Mouse (Mus musculus): ENCODE measurements around the gene Mitf. TPM values are rescaled to one million over a fixed set of nuclear protein-coding genes. Genes with fewer than 3 reads are reported as not detected.

The Mitf gene
- polyA plus RNA-seq, 1 experiment from 2014 or later: 2.2 TPM

DNA sequence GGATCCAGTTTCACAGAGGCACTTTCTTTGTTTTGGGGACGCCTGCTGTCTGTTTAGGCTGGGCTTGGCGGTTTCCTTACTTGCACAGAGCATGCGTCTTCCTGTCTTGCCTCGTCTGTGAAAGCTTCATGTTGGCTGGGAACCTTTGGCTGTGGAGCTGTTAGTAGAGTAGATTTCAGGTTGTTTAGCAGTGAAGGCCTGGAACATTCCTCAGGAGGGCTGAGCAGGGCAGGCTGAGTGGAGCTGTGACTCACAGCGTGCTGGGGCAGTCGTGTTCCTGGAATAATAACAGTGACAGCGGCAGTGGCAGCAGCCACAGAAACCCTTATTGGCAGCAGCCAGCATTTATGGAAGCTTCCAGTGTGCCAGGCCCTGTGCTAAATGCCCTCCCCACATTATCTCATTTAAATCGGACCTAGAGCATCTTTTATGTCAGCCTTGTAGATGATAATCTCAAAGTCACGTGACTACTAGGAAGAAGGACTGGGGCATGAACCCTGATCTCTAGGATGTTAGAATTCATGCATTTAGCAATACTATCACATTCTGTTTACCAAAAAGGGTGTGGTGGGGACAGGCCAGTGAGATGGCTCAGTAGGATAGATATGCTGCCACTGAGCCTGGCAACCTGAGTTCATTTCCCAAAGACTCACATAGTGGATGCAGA, 41.5 kb downstream of the Mitf start:
- DNase-seq (ENCODE audit: low spot score) (peak; percentile 13), ATAC-seq (replicated peaks; ENCODE audit: insufficient number of reproducible peaks, low FRiP score, low TSS enrichment, low read depth) (no peak)
- H3K9ac ChIP-seq (replicated peaks; ENCODE audit: low read length): no peak overlapping the region
- no peaks in the 10 kb centered on the region for H3K27me3 ChIP-seq (ENCODE audit: control insufficient read depth, insufficient read depth, low read length)
- no peak overlapping the region for H3K4me3 ChIP-seq (ENCODE audit: low read depth, low read length)
- H3K4me2 ChIP-seq (ENCODE audit: low read depth, low read length): no peak overlapping the region
- no peak overlapping the region for H3K27ac ChIP-seq (replicated peaks; ENCODE audit: low read depth, low read length)
- no peaks in the 10 kb centered on the region for H3K4me1 ChIP-seq (ENCODE audit: control insufficient read depth, insufficient read depth, low read length)
- 73% methylated on average over 9 of the region's 9 CpGs for whole genome bisulfite sequencing
- no peaks in the 10 kb centered on the region for H3K36me3 ChIP-seq (replicated peaks; ENCODE audit: control insufficient read depth, insufficient read depth, low read depth, low read length)
- no peaks in the 10 kb centered on the region for H3K9me3 ChIP-seq (replicated peaks; ENCODE audit: control insufficient read depth, low read length)

DNA sequence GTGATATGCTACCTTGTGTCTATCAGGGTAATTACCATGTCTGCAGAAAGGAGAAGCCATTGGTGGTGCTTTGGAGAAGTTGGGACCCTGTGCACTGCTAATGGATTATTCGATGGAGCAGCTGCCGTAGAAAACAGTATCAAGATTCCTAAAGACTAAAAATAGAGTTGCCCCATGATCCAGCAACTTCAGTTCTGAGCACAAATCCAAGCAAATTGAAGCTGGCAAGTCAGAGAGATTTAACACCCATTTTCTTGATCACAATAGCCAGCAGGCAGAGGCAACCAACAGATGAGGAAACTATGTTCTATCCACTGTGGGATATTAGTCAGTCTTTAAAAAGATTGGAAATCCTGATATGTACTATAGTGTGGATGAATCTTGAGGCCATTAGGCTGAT, 47.4 kb downstream of the Mitf start:
- H3K4me3 ChIP-seq (ENCODE audit: low read depth, low read length): no peak overlapping the region
- WGBS: 96% methylated on average over 2 of the region's 2 CpGs
- no peaks in the 10 kb centered on the region for H3K36me3 ChIP-seq (replicated peaks; ENCODE audit: control insufficient read depth, insufficient read depth, low read depth, low read length)
- no peaks in the 10 kb centered on the region for H3K4me1 ChIP-seq (ENCODE audit: control insufficient read depth, insufficient read depth, low read length)
- no peak overlapping the region for H3K27ac ChIP-seq (replicated peaks; ENCODE audit: low read depth, low read length)
- ATAC-seq (replicated peaks; ENCODE audit: insufficient number of reproducible peaks, low FRiP score, low TSS enrichment, low read depth) (no peak), DNase-seq (ENCODE audit: low spot score) (no peak)
- no peaks in the 10 kb centered on the region for H3K9me3 ChIP-seq (replicated peaks; ENCODE audit: control insufficient read depth, low read length)
- no peak overlapping the region for H3K9ac ChIP-seq (replicated peaks; ENCODE audit: low read length)
- H3K4me2 ChIP-seq (ENCODE audit: low read depth, low read length): no peak overlapping the region
- H3K27me3 ChIP-seq (ENCODE audit: control insufficient read depth, insufficient read depth, low read length): no peaks in the 10 kb centered on the region

DNA sequence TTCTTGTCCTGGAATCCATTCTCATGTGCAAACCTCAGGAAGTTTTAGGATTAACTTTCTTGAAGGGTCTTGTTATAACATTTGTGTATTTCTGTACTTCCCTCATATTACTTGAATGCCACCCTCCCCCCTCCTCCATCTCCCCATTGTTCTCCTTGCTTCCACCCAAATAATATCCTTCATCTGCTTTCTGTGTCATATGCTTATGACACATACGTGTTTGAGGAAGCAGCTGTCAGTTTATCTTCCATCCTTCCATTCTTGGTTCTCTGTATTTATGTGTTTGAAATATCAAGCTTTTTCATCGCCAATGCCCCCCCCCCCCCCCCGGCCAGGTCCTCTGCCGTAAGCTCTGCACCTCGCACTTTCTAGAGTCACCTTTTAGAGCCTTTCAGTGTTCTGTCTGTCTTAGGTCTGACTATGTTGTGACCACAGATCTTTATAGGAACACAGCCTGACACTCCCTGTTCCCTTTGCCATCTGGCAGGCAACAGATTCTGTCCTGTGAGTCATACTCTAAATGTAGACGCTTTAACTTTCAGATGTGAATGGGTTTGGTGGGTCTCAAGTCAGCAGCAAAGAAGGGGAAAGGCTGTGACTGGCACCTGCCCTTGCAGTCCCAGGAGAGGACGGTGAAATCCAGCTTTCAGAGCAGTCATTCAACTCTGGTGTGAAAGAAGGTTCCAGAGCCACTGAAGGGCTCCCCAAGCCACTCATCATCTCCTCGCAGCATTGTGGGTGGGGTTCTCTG, 48.7 kb downstream of the Mitf start:
- 89% methylated on average over 8 of the region's 8 CpGs for WGBS
- no peak overlapping the region for H3K4me3 ChIP-seq (ENCODE audit: low read depth, low read length)
- ATAC-seq (replicated peaks; ENCODE audit: insufficient number of reproducible peaks, low FRiP score, low TSS enrichment, low read depth): no peak
- H3K36me3 ChIP-seq (replicated peaks; ENCODE audit: control insufficient read depth, insufficient read depth, low read depth, low read length): no peaks in the 10 kb centered on the region
- H3K9me3 ChIP-seq (replicated peaks; ENCODE audit: control insufficient read depth, low read length): no peaks in the 10 kb centered on the region
- no peaks in the 10 kb centered on the region for H3K27me3 ChIP-seq (ENCODE audit: control insufficient read depth, insufficient read depth, low read length)
- no peak overlapping the region for H3K27ac ChIP-seq (replicated peaks; ENCODE audit: low read depth, low read length)
- no peaks in the 10 kb centered on the region for H3K4me1 ChIP-seq (ENCODE audit: control insufficient read depth, insufficient read depth, low read length)
- DNase-seq (ENCODE audit: low spot score): no peak
- no peak overlapping the region for H3K4me2 ChIP-seq (ENCODE audit: low read depth, low read length)
- no peak overlapping the region for H3K9ac ChIP-seq (replicated peaks; ENCODE audit: low read length)

DNA sequence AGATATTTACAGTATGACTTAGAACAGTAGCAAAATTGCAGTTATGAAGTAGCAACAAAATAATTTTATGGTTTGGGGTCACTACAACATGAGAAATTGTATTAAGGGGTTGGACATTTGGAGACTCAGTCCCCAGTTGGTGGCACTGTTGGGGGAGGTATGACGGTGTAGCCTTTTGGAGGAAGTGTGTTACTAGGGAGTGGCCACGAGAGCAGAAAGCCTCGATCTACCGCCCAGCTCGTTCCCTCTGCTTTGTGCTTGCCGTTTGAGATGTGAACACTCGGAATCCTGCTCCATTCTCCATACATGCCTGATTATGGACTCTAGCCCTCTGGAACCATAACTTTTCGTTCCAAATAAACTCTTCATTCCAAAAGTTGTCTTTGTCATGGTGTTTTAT, 49.6 kb downstream of the Mitf start:
- Histone ChIP-seq H3K4me1 (ENCODE audit: control insufficient read depth, insufficient read depth, low read length) (no peaks in the 10 kb centered on the region), H3K4me3 (ENCODE audit: low read depth, low read length) (no peak overlapping the region), H3K27me3 (ENCODE audit: control insufficient read depth, insufficient read depth, low read length) (no peaks in the 10 kb centered on the region), H3K36me3 (replicated peaks; ENCODE audit: control insufficient read depth, insufficient read depth, low read depth, low read length) (no peaks in the 10 kb centered on the region), H3K9me3 (replicated peaks; ENCODE audit: control insufficient read depth, low read length) (no peaks in the 10 kb centered on the region), H3K9ac (replicated peaks; ENCODE audit: low read length) (no peak overlapping the region), H3K27ac (replicated peaks; ENCODE audit: low read depth, low read length) (no peak overlapping the region), H3K4me2 (ENCODE audit: low read depth, low read length) (no peak overlapping the region)
- DNase-seq (ENCODE audit: low spot score): no peak
- WGBS: 77% methylated on average over 8 of the region's 8 CpGs
- no peak for ATAC-seq (replicated peaks; ENCODE audit: insufficient number of reproducible peaks, low FRiP score, low TSS enrichment, low read depth)

DNA sequence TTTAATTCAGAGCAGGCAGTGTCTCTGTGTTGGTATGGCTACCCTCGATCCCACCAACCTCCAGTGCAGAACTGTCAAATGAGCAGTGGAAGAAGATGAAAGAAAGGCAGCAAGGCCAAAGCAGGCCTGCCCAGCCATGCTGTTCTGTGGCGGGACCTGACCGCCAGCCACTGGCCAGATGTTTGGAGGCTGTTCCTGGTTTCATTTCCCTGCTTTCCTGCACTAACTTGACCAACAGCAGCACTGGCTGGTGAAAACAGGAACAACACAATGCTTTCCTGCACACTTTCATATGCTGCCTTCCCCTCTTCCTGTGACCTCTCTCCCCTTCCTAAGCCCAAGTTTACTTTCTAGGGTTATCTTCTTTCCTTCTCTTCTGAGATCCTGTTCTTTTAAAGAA, 50.8 kb downstream of the Mitf start:
- no peaks in the 10 kb centered on the region for H3K27me3 ChIP-seq (ENCODE audit: control insufficient read depth, insufficient read depth, low read length)
- no peaks in the 10 kb centered on the region for H3K9me3 ChIP-seq (replicated peaks; ENCODE audit: control insufficient read depth, low read length)
- 52% methylated on average over 3 of the region's 3 CpGs for WGBS
- no peak overlapping the region for H3K27ac ChIP-seq (replicated peaks; ENCODE audit: low read depth, low read length)
- DNase-seq (ENCODE audit: low spot score) (peak; percentile 10), ATAC-seq (replicated peaks; ENCODE audit: insufficient number of reproducible peaks, low FRiP score, low TSS enrichment, low read depth) (no peak)
- no peak overlapping the region for H3K4me2 ChIP-seq (ENCODE audit: low read depth, low read length)
- no peak overlapping the region for H3K9ac ChIP-seq (replicated peaks; ENCODE audit: low read length)
- H3K4me3 ChIP-seq (ENCODE audit: low read depth, low read length): no peak overlapping the region
- H3K36me3 ChIP-seq (replicated peaks; ENCODE audit: control insufficient read depth, insufficient read depth, low read depth, low read length): no peaks in the 10 kb centered on the region
- H3K4me1 ChIP-seq (ENCODE audit: control insufficient read depth, insufficient read depth, low read length): no peaks in the 10 kb centered on the region

DNA sequence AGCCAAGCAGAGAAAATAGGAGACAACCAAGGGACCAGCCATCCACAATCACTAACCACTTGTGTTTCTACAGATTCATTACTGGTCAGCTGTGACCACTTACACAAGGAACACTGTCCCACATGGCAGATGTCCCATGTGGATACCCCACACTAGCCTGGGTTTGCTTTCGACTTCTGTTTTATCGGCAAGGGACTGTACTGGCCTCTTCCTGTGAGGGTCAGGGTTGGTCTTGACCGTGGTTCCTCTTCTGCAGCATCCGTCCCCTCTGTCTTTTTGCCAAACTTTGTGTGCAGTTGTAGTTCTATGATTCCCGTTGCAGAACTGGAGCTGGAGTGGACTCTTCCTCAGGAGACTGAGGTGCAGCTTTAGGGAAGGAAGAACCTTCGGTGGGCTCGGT, 59.7 kb downstream of the Mitf start:
- Histone ChIP-seq H3K4me2 (ENCODE audit: low read depth, low read length) (no peak overlapping the region), H3K9me3 (replicated peaks; ENCODE audit: control insufficient read depth, low read length) (no peaks in the 10 kb centered on the region), H3K36me3 (replicated peaks; ENCODE audit: control insufficient read depth, insufficient read depth, low read depth, low read length) (no peaks in the 10 kb centered on the region), H3K9ac (replicated peaks; ENCODE audit: low read length) (no peak overlapping the region), H3K4me1 (ENCODE audit: control insufficient read depth, insufficient read depth, low read length) (no peaks in the 10 kb centered on the region), H3K4me3 (ENCODE audit: low read depth, low read length) (no peak overlapping the region), H3K27me3 (ENCODE audit: control insufficient read depth, insufficient read depth, low read length) (no peaks in the 10 kb centered on the region), H3K27ac (replicated peaks; ENCODE audit: low read depth, low read length) (no peak overlapping the region)
- ATAC-seq (replicated peaks; ENCODE audit: insufficient number of reproducible peaks, low FRiP score, low TSS enrichment, low read depth): no peak
- WGBS: 91% methylated on average over 7 of the region's 7 CpGs
- no peak for DNase-seq (ENCODE audit: low spot score)

DNA sequence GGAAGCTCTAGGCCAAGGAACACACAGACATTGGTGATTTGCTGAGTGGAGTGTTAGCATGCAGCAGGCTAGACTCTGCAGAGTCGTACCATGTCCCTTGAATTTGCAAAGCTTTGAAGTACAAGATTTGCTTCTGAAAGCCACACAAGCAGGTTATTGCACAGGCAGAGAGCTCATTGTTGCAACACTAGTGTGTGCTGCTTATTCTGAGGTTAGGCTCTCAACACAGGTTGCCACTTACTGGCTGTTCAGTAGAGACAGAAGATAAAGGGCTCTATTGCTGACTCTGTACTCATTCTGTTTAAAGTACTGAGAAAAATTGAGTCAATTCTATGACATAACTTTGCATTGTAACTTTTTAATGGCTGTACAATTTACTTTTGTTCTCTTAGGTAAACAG, 61.2 kb downstream of the Mitf start:
- H3K9me3 ChIP-seq (replicated peaks; ENCODE audit: control insufficient read depth, low read length): no peaks in the 10 kb centered on the region
- H3K9ac ChIP-seq (replicated peaks; ENCODE audit: low read length): no peak overlapping the region
- DNase-seq (ENCODE audit: low spot score) (no peak), ATAC-seq (replicated peaks; ENCODE audit: insufficient number of reproducible peaks, low FRiP score, low TSS enrichment, low read depth) (no peak)
- no peaks in the 10 kb centered on the region for H3K27me3 ChIP-seq (ENCODE audit: control insufficient read depth, insufficient read depth, low read length)
- no peak overlapping the region for H3K4me3 ChIP-seq (ENCODE audit: low read depth, low read length)
- no peak overlapping the region for H3K4me2 ChIP-seq (ENCODE audit: low read depth, low read length)
- no peak overlapping the region for H3K27ac ChIP-seq (replicated peaks; ENCODE audit: low read depth, low read length)
- H3K36me3 ChIP-seq (replicated peaks; ENCODE audit: control insufficient read depth, insufficient read depth, low read depth, low read length): no peaks in the 10 kb centered on the region
- WGBS: 91% methylated on average over 1 of the region's 1 CpGs
- no peaks in the 10 kb centered on the region for H3K4me1 ChIP-seq (ENCODE audit: control insufficient read depth, insufficient read depth, low read length)

DNA sequence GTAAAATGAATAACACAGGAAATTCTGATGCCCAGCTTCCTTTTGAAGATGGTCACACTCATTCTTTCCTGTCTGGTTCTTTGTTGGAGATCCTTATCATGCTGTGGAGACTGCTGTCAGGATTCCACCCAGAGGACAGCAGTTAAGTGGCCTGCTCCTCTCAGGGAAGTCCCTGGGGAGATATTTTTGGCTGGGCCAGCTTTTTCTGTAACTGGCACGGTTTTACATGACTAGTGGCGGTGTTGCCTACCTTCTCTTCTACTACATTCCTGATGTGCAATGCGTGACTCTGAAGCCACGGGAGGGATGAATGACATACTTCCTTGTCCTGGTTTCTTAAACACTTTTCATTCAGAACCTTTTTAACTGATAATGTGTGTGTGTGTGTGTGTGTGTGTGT, 63.1 kb downstream of the Mitf start:
- H3K4me1 ChIP-seq (ENCODE audit: control insufficient read depth, insufficient read depth, low read length): no peaks in the 10 kb centered on the region
- no peak for DNase-seq (ENCODE audit: low spot score)
- WGBS: 73% methylated on average over 4 of the region's 4 CpGs
- ATAC-seq (replicated peaks; ENCODE audit: insufficient number of reproducible peaks, low FRiP score, low TSS enrichment, low read depth): no peak
- no peak overlapping the region for H3K4me2 ChIP-seq (ENCODE audit: low read depth, low read length)
- H3K36me3 ChIP-seq (replicated peaks; ENCODE audit: control insufficient read depth, insufficient read depth, low read depth, low read length): no peaks in the 10 kb centered on the region
- no peaks in the 10 kb centered on the region for H3K27me3 ChIP-seq (ENCODE audit: control insufficient read depth, insufficient read depth, low read length)
- H3K9ac ChIP-seq (replicated peaks; ENCODE audit: low read length): no peak overlapping the region
- no peak overlapping the region for H3K4me3 ChIP-seq (ENCODE audit: low read depth, low read length)
- H3K9me3 ChIP-seq (replicated peaks; ENCODE audit: control insufficient read depth, low read length): no peaks in the 10 kb centered on the region
- H3K27ac ChIP-seq (replicated peaks; ENCODE audit: low read depth, low read length): no peak overlapping the region
